ENCODE assay signal across 17 mouse cellular contexts in the genomic region with DNA sequence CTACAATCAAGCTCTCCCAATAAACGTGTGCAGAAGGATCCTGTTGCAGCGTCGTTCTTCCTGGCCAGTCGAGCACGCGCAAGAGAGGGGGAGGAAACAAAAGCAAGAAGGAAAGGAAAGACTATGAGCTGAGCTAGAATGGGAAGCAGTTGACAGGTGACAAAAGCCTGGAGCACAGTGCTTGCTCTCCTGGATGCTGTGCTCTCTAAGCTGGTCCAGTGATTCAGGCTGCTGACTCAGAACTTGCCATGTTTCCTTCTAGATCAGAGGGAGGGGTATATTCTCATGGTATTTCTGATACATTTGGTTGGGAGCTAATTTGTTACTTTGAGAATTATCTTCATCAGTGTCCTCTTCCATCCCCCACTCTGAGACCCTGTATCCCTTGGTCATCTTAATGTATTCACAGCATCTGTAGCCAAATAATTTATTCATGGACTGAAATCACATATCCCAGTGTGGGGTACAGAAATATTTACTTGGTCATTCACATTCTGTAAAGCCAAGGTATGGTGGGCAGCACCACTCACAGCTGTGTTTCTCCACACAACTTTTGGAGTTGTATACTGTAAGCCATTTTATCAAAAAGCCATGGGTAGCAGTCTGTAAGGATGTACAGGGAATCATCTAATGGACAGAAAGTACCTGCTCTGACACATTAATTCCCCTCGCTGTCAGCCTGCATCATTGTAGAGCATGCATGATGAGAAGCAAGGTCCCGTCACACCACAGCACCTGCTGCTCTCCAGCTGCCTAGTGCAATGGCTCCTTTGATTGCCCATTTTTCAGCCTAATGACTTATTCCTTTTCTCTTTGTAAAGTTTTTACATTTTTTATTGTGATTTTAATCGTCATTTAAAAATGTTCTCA.
DNase-seq lines count a peak whose midpoint lies in the region; ATAC-seq lines count a peak whose summit lies in the region.
"Had no signal": no experiment of that assay in that cellular context is flagged by ENCODE, and none has a peak within 500 bp of the region (broad histone marks: within the 10 kb centered on the region; RNA-seq: fewer than 3 reads in every experiment).

No protein-coding gene starts in this region.

- WGBS in forebrain, embryonic 15.5 days, result 80% methylated on average over 9 of the region's 9 CpGs
- 73% methylated on average over 9 of the region's 9 CpGs for WGBS in forebrain, embryonic 16.5 days
- 73% methylated on average over 9 of the region's 9 CpGs for WGBS in hindbrain, embryonic 13.5 days
- WGBS in midbrain, embryonic 15.5 days, result 66% methylated on average over 9 of the region's 9 CpGs

- H3K9me3 ChIP-seq in forebrain, embryonic 15.5 days, result no peaks in the 10 kb centered on the region
- no peaks in the 10 kb centered on the region for H3K9me3 ChIP-seq in forebrain, embryonic 16.5 days (ENCODE audit: control insufficient read depth, low read length)
- H3K9me3 ChIP-seq in hindbrain, embryonic 13.5 days, result no peaks in the 10 kb centered on the region
- no peaks in the 10 kb centered on the region for H3K9me3 ChIP-seq in midbrain, embryonic 15.5 days
- H3K9me3 ChIP-seq: embryonic facial prominence, embryonic 12.5 days; heart, embryonic 15.5 days; neural tube, embryonic 13.5 days had no signal

- no peak overlapping the region for H3K4me2 ChIP-seq in forebrain, embryonic 15.5 days (replicated peaks)
- H3K4me2 ChIP-seq in forebrain, embryonic 16.5 days (ENCODE audit: low read length), result no peak overlapping the region
- no peak overlapping the region for H3K4me2 ChIP-seq in hindbrain, embryonic 13.5 days
- H3K4me2 ChIP-seq in midbrain, embryonic 15.5 days, result no peak overlapping the region
- H3K4me2 ChIP-seq: embryonic facial prominence, embryonic 12.5 days; heart, embryonic 15.5 days; liver, embryonic 11.5 days; lung, embryonic 14.5 days; neural tube, embryonic 13.5 days had no signal

- H3K36me3 ChIP-seq in forebrain, embryonic 15.5 days, result no peaks in the 10 kb centered on the region
- H3K36me3 ChIP-seq in forebrain, embryonic 16.5 days (ENCODE audit: control insufficient read depth, insufficient read depth), result no peaks in the 10 kb centered on the region
- no peaks in the 10 kb centered on the region for H3K36me3 ChIP-seq in hindbrain, embryonic 13.5 days
- H3K36me3 ChIP-seq in midbrain, embryonic 15.5 days (replicated peaks), result no peaks in the 10 kb centered on the region
- H3K36me3 ChIP-seq: embryonic facial prominence, embryonic 12.5 days; heart, embryonic 15.5 days; neural tube, embryonic 13.5 days had no signal

- H3K4me3 ChIP-seq in forebrain, embryonic 15.5 days, result no peak overlapping the region
- no peak overlapping the region for H3K4me3 ChIP-seq in forebrain, embryonic 16.5 days (replicated peaks; ENCODE audit: low read length)
- no peak overlapping the region for H3K4me3 ChIP-seq in hindbrain, embryonic 13.5 days
- no peak overlapping the region for H3K4me3 ChIP-seq in midbrain, embryonic 15.5 days
- H3K4me3 ChIP-seq: embryonic facial prominence, embryonic 12.5 days; heart, embryonic 15.5 days; neural tube, embryonic 13.5 days had no signal

- peak; percentile 12 for DNase-seq in brain, adult 2 months (ENCODE audit: low read depth, low spot score)
- DNase-seq in Muller cell, postnatal 12 days (ENCODE audit: inconsistent ontology term), result no peak
- DNase-seq in heart, adult 9 months (ENCODE audit: low spot score in 2 of 2), result no peak
- DNase-seq: heart, adult 11 months; kidney, adult 2 months; kidney, postnatal 25 days; lung, postnatal 4 days; thymus, postnatal 14 days had no signal

- peak; percentile 57; the same call in 1 of the 2 replicates for ATAC-seq in forebrain, embryonic 15.5 days (replicated peaks)
- no peak; the same call in 1 of the 2 replicates for ATAC-seq in forebrain, embryonic 16.5 days
- peak; percentile 72; the same call in 1 of the 2 replicates for ATAC-seq in hindbrain, embryonic 13.5 days (ENCODE audit: low FRiP score)
- ATAC-seq in midbrain, embryonic 15.5 days (replicated peaks), result peak; percentile 92

- no peak overlapping the region for H3K9ac ChIP-seq in forebrain, embryonic 15.5 days (replicated peaks)
- no peak overlapping the region for H3K9ac ChIP-seq in forebrain, embryonic 16.5 days (replicated peaks; ENCODE audit: low read depth, low read length)
- H3K9ac ChIP-seq in hindbrain, embryonic 13.5 days, result no peak overlapping the region
- no peak overlapping the region for H3K9ac ChIP-seq in midbrain, embryonic 15.5 days
- H3K9ac ChIP-seq: embryonic facial prominence, embryonic 12.5 days; heart, embryonic 15.5 days; lung, embryonic 14.5 days; neural tube, embryonic 13.5 days had no signal

- peaks cover 4% of the 10 kb centered on the region; the same call in 1 of the 2 replicates for H3K4me1 ChIP-seq in forebrain, embryonic 15.5 days
- H3K4me1 ChIP-seq in forebrain, embryonic 16.5 days (replicated peaks; ENCODE audit: control insufficient read depth, insufficient read depth, low read length), result no peaks in the 10 kb centered on the region
- H3K4me1 ChIP-seq in hindbrain, embryonic 13.5 days (replicated peaks), result no peaks in the 10 kb centered on the region
- H3K4me1 ChIP-seq in midbrain, embryonic 15.5 days, result peaks cover 8% of the 10 kb centered on the region; the same call in 1 of the 2 replicates
- H3K4me1 ChIP-seq: embryonic facial prominence, embryonic 12.5 days; heart, embryonic 15.5 days; neural tube, embryonic 13.5 days had no signal

- no peak overlapping the region for H3K27ac ChIP-seq in forebrain, embryonic 15.5 days (replicated peaks)
- H3K27ac ChIP-seq in forebrain, embryonic 16.5 days (ENCODE audit: low read length), result no peak overlapping the region
- no peak overlapping the region for H3K27ac ChIP-seq in hindbrain, embryonic 13.5 days
- H3K27ac ChIP-seq in midbrain, embryonic 15.5 days, result no peak overlapping the region
- H3K27ac ChIP-seq: embryonic facial prominence, embryonic 12.5 days; heart, embryonic 15.5 days; neural tube, embryonic 13.5 days had no signal

- no peaks in the 10 kb centered on the region for H3K27me3 ChIP-seq in forebrain, embryonic 15.5 days
- H3K27me3 ChIP-seq in forebrain, embryonic 16.5 days (replicated peaks; ENCODE audit: control insufficient read depth, insufficient read depth, low read length), result no peaks in the 10 kb centered on the region
- no peaks in the 10 kb centered on the region for H3K27me3 ChIP-seq in hindbrain, embryonic 13.5 days
- no peaks in the 10 kb centered on the region for H3K27me3 ChIP-seq in midbrain, embryonic 15.5 days (replicated peaks)
- H3K27me3 ChIP-seq: embryonic facial prominence, embryonic 12.5 days; heart, embryonic 15.5 days; neural tube, embryonic 13.5 days had no signal
